Mouse (Mus musculus) spleen, adult 2 months (tissue): ENCODE results near the gene Zp1.

Experiments used
- CTCF ChIP-seq: fragments of 200-500 bp; IDR thresholded peaks from 2 replicates; pipeline ENCODE4 v1.5.1; 2011; ENCODE audit warnings: mild to moderate bottlenecking, inconsistent platforms; ENCODE audit not compliant: insufficient read depth, insufficient read length, insufficient replicate concordance; ENCODE audit errors: extremely low read depth
- POLR2A ChIP-seq: fragments of 200-500 bp; IDR thresholded peaks from 2 replicates; pipeline ENCODE4 v1.6.1; 2011; ENCODE audit warnings: low read depth, low read length, inconsistent platforms

GRCm38 (mm10) chr19:10965721-10966120 is 45.3 kb upstream of the Zp1 start:
- TF ChIP-seq CTCF (no peak), POLR2A (no peak)
